Mouse (Mus musculus) megakaryocyte, embryonic 14.5 days (primary cell): Measurements from ENCODE around the gene Pacs1.
"Not testable (repeated sequence)": the region's sequence is repeated elsewhere in the genome, so short reads cannot be mapped to it uniquely, and the experiment has no call there.

Experiments
- FLI1 ChIP-seq: IDR thresholded peaks from 2 replicates; pipeline ENCODE4 v1.6.1; 2012; ENCODE audit warnings: low read length, inconsistent platforms, mixed read lengths
- GATA1 ChIP-seq: IDR thresholded peaks from 3 replicates; pipeline ENCODE4 v1.6.1; 2012; ENCODE audit warnings: mixed read lengths, low read length, inconsistent platforms, borderline replicate concordance

GRCm38 (mm10) chr19:5221219-5221723, 51.6 kb downstream of the Pacs1 start:
- not testable (repeated sequence) for TF ChIP-seq GATA1, FLI1
